Mouse (Mus musculus) heart, postnatal 10 days (tissue): ENCODE data around the gene Ctsc. TPM values are rescaled to one million over a fixed set of nuclear protein-coding genes. Genes with fewer than 3 reads are reported as not detected.

Experiments
- total RNA-seq, 2 experiments: library from RNA; stranded (reverse); gene quantifications; 2 replicates each; pipeline ENCODE4 v1.2.3; 2021

Ctsc gene
- total RNA-seq, 2 experiments from 2014 or later: 25.9 to 27.9 TPM

Other genes starting within 250 kb of the Ctsc start
- gene Rab38, start 152.2 kb downstream of the Ctsc start, total RNA-seq: under 1 TPM in 1 of 2 experiments, not detected in 1; 0.29 TPM